Mouse (Mus musculus) MEL (cell line): Measurements from ENCODE around the gene Mindy1. TPM values are rescaled to one million over a fixed set of nuclear protein-coding genes. Genes with fewer than 3 reads are reported as not detected.
A peak's percentile ranks its signal among the peaks of the same experiment; 100 is the strongest.

Source experiments
- DNase-seq: peaks from one replicate; pipeline ENCODE4 v3.0.0; 2011; ENCODE audit warnings: low read depth, low spot score
- H3K27ac ChIP-seq: 2 replicates; pipeline ENCODE4 v1.5.1; 2012; ENCODE audit warnings: low read depth, mild to moderate bottlenecking, control low read depth, low read length, moderate library complexity; ENCODE audit not compliant: control insufficient read depth
- H3K27me3 ChIP-seq, 2 experiments: fragments of 150-350 bp in 1 of 2; sonication (generic) in 1 of 2; 2 replicates each; pipeline ENCODE4 v1.6.1; 2012; ENCODE audit warnings: low read length in 2 of 2, mild to moderate bottlenecking in 2 of 2, improper control_type of control experiment in 1 of 2, moderate library complexity in 1 of 2; ENCODE audit not compliant: insufficient read depth in 2 of 2, control insufficient read depth in 1 of 2
- H3K36me3 ChIP-seq, 2 experiments: 2 replicates each; pipeline ENCODE4 v1.6.1; 2012 to 2014; ENCODE audit warnings: low read length in 2 of 2, improper control_type of control experiment in 1 of 2, inconsistent platforms in 1 of 2, mild to moderate bottlenecking in 1 of 2; ENCODE audit not compliant: insufficient read depth in 2 of 2, control insufficient read depth in 1 of 2
- H3K4me1 ChIP-seq, 2 experiments: fragments of 150-350 bp in 1 of 2; sonication (generic) in 1 of 2; 2 replicates each; pipeline ENCODE4 v1.6.1; 2012; ENCODE audit warnings: low read length in 2 of 2, improper control_type of control experiment in 1 of 2, mild to moderate bottlenecking in 1 of 2; ENCODE audit not compliant: insufficient read depth in 2 of 2, control insufficient read depth in 1 of 2
- H3K4me3 ChIP-seq, 2 experiments: fragments of 150-350 bp in 1 of 2; sonication (generic) in 1 of 2; 2 replicates each; pipeline ENCODE4 v1.5.1; 2012; ENCODE audit warnings: low read depth in 2 of 2, low read length in 2 of 2, mild to moderate bottlenecking in 2 of 2, moderate library complexity in 2 of 2, control low read depth in 1 of 2, improper control_type of control experiment in 1 of 2; ENCODE audit not compliant: control insufficient read depth in 1 of 2, insufficient read depth in 1 of 2
- H3K79me2 ChIP-seq: 2 replicates; pipeline ENCODE4 v1.6.1; 2012; ENCODE audit warnings: mild to moderate bottlenecking, low read length, moderate library complexity; ENCODE audit not compliant: control insufficient read depth, poor library complexity, insufficient read depth
- H3K9ac ChIP-seq: 2 replicates; pipeline ENCODE4 v1.6.1; 2012; ENCODE audit warnings: low read depth, mild to moderate bottlenecking, control low read depth, low read length, moderate library complexity; ENCODE audit not compliant: control insufficient read depth, poor library complexity, severe bottlenecking
- H3K9me3 ChIP-seq: fragments of 150-350 bp; sonication (generic); replicated peaks from 2 replicates; pipeline ENCODE4 v1.6.1; 2012; ENCODE audit warnings: mild to moderate bottlenecking, low read length, improper control_type of control experiment, moderate library complexity; ENCODE audit not compliant: insufficient read depth
- BHLHE40 ChIP-seq: IDR thresholded peaks from 2 replicates; pipeline ENCODE4 v1.6.1; 2012; ENCODE audit warnings: low read depth, mild to moderate bottlenecking, inconsistent platforms, low read length, improper control_type of control experiment, borderline replicate concordance
- CHD1 ChIP-seq: IDR thresholded peaks from 2 replicates; pipeline ENCODE4 v1.6.1; 2012; ENCODE audit warnings: low read depth, mild to moderate bottlenecking, inconsistent platforms, low read length, improper control_type of control experiment
- CHD2 ChIP-seq: IDR thresholded peaks from 2 replicates; pipeline ENCODE4 v1.6.1; 2011; ENCODE audit warnings: low read length, improper control_type of control experiment
- CTCF ChIP-seq, 3 experiments: IDR thresholded peaks in 2 of 3; conservative IDR thresholded peaks in 1 of 3; 2 replicates each; pipeline ENCODE4 v1.5.1; 2011 to 2012; ENCODE audit warnings: low read length in 3 of 3, low read depth in 2 of 3, mild to moderate bottlenecking in 2 of 3, improper control_type of control experiment in 1 of 3, inconsistent platforms in 1 of 3, mixed read lengths in 1 of 3, moderate library complexity in 1 of 3; ENCODE audit not compliant: control insufficient read depth in 1 of 3, insufficient read depth in 1 of 3, poor library complexity in 1 of 3, severe bottlenecking in 1 of 3
- E2F4 ChIP-seq: IDR thresholded peaks from 2 replicates; pipeline ENCODE4 v1.6.1; 2011; ENCODE audit warnings: low read depth, low read length, improper control_type of control experiment, borderline replicate concordance
- ELF1 ChIP-seq: IDR thresholded peaks from 2 replicates; pipeline ENCODE4 v1.6.1; 2014; ENCODE audit warnings: low read depth, mild to moderate bottlenecking, inconsistent platforms, low read length, improper control_type of control experiment, moderate library complexity
- EP300 ChIP-seq, 2 experiments: IDR thresholded peaks; 2 replicates each; pipeline ENCODE4 v1.6.1; 2011; ENCODE audit warnings: improper control_type of control experiment in 2 of 2, low read length in 2 of 2, low read depth in 1 of 2, mild to moderate bottlenecking in 1 of 2
- ETS1 ChIP-seq: IDR thresholded peaks from 2 replicates; pipeline ENCODE4 v1.6.1; 2012; ENCODE audit warnings: low read depth, mild to moderate bottlenecking, inconsistent platforms, low read length, improper control_type of control experiment, moderate library complexity
- GABPA ChIP-seq: IDR thresholded peaks from 2 replicates; pipeline ENCODE4 v1.6.1; 2012; ENCODE audit warnings: low read depth, mild to moderate bottlenecking, inconsistent platforms, low read length, improper control_type of control experiment, moderate library complexity
- GATA1 ChIP-seq: IDR thresholded peaks from 2 replicates; pipeline ENCODE4 v1.6.1; 2011; ENCODE audit warnings: low read depth, low read length, improper control_type of control experiment
- HCFC1 ChIP-seq: IDR thresholded peaks from 2 replicates; pipeline ENCODE4 v1.6.1; 2012; ENCODE audit warnings: low read depth, mild to moderate bottlenecking, inconsistent platforms, low read length, improper control_type of control experiment, moderate library complexity
- JUND ChIP-seq: IDR thresholded peaks from 2 replicates; pipeline ENCODE4 v1.6.1; 2011; ENCODE audit warnings: low read depth, mild to moderate bottlenecking, improper control_type of control experiment, low read length
- KAT2A ChIP-seq: conservative IDR thresholded peaks from 2 replicates; pipeline ENCODE4 v1.6.1; 2012; ENCODE audit warnings: low read depth, low read length, improper control_type of control experiment, inconsistent platforms
- MAFK ChIP-seq: IDR thresholded peaks from 2 replicates; pipeline ENCODE4 v1.6.1; 2011; ENCODE audit warnings: low read depth, mild to moderate bottlenecking, low read length, improper control_type of control experiment, borderline replicate concordance
- MAX ChIP-seq: IDR thresholded peaks from 2 replicates; pipeline ENCODE4 v1.6.1; 2011; ENCODE audit warnings: low read length, improper control_type of control experiment
- MAZ ChIP-seq: IDR thresholded peaks from 2 replicates; pipeline ENCODE4 v1.6.1; 2012; ENCODE audit warnings: low read depth, mild to moderate bottlenecking, inconsistent platforms, low read length, improper control_type of control experiment
- MEF2A ChIP-seq: IDR thresholded peaks from 2 replicates; pipeline ENCODE4 v1.6.1; 2014; ENCODE audit warnings: low read depth, mild to moderate bottlenecking, inconsistent platforms, low read length, improper control_type of control experiment; ENCODE audit not compliant: poor library complexity, insufficient replicate concordance, severe bottlenecking; ENCODE audit errors: extremely low read depth
- MXI1 ChIP-seq: IDR thresholded peaks from 2 replicates; pipeline ENCODE4 v1.6.1; 2011; ENCODE audit warnings: mild to moderate bottlenecking, low read depth, low read length, improper control_type of control experiment
- MYC ChIP-seq: IDR thresholded peaks from 2 replicates; pipeline ENCODE4 v1.6.1; 2011; ENCODE audit warnings: low read depth, mild to moderate bottlenecking, low read length, improper control_type of control experiment, moderate library complexity
- NELFE ChIP-seq: IDR thresholded peaks from 2 replicates; pipeline ENCODE4 v1.6.1; 2011; ENCODE audit warnings: low read depth, low read length, improper control_type of control experiment
- NRF1 ChIP-seq: IDR thresholded peaks from 2 replicates; pipeline ENCODE4 v1.6.1; 2014; ENCODE audit warnings: low read depth, mild to moderate bottlenecking, inconsistent platforms, low read length, improper control_type of control experiment, moderate library complexity; ENCODE audit not compliant: poor library complexity, insufficient read depth, severe bottlenecking
- POLR2A ChIP-seq, 2 experiments: IDR thresholded peaks; 2 replicates each; pipeline ENCODE4 v1.6.1; 2011 to 2012; ENCODE audit warnings: low read length in 2 of 2, mild to moderate bottlenecking in 2 of 2, control low read depth in 1 of 2, improper control_type of control experiment in 1 of 2, low read depth in 1 of 2, moderate library complexity in 1 of 2; ENCODE audit not compliant: control insufficient read depth in 1 of 2, insufficient read depth in 1 of 2, poor library complexity in 1 of 2
- POLR2AphosphoS2 ChIP-seq: IDR thresholded peaks from 2 replicates; pipeline ENCODE4 v1.6.1; 2011; ENCODE audit warnings: low read length, improper control_type of control experiment
- POLR2AphosphoS5 ChIP-seq: IDR thresholded peaks from 2 replicates; pipeline ENCODE4 v1.6.1; 2012; ENCODE audit warnings: low read depth, borderline replicate concordance, mild to moderate bottlenecking, inconsistent platforms, low read length, moderate library complexity, mixed read lengths
- RAD21 ChIP-seq: IDR thresholded peaks from 2 replicates; pipeline ENCODE4 v1.6.1; 2011; ENCODE audit warnings: mild to moderate bottlenecking, low read depth, low read length, improper control_type of control experiment
- RCOR1 ChIP-seq: IDR thresholded peaks from 2 replicates; pipeline ENCODE4 v1.6.1; 2012; ENCODE audit warnings: low read depth, mild to moderate bottlenecking, inconsistent platforms, low read length, improper control_type of control experiment
- SIN3A ChIP-seq: IDR thresholded peaks from 2 replicates; pipeline ENCODE4 v1.6.1; 2012; ENCODE audit warnings: low read length, improper control_type of control experiment, inconsistent platforms
- SMC3 ChIP-seq: IDR thresholded peaks from 2 replicates; pipeline ENCODE4 v1.6.1; 2011; ENCODE audit warnings: low read depth, low read length, improper control_type of control experiment
- TAL1 ChIP-seq: IDR thresholded peaks from 2 replicates; pipeline ENCODE4 v1.6.1; 2012; ENCODE audit warnings: mild to moderate bottlenecking, inconsistent platforms, low read length, moderate library complexity, mixed read lengths
- TBP ChIP-seq: IDR thresholded peaks from 2 replicates; pipeline ENCODE4 v1.8.0; 2011; ENCODE audit warnings: low read depth, low read length, improper control_type of control experiment
- TCF12 ChIP-seq: IDR thresholded peaks from 2 replicates; pipeline ENCODE4 v1.6.1; 2014; ENCODE audit warnings: low read depth, mild to moderate bottlenecking, inconsistent platforms, low read length, improper control_type of control experiment, moderate library complexity
- UBTF ChIP-seq: IDR thresholded peaks from 2 replicates; pipeline ENCODE4 v1.6.1; 2012; ENCODE audit warnings: low read depth, mild to moderate bottlenecking, inconsistent platforms, low read length, improper control_type of control experiment, moderate library complexity, borderline replicate concordance; ENCODE audit not compliant: insufficient read depth
- USF1 ChIP-seq: IDR thresholded peaks from 2 replicates; pipeline ENCODE4 v1.6.1; 2014; ENCODE audit warnings: low read depth, mild to moderate bottlenecking, inconsistent platforms, low read length, improper control_type of control experiment, moderate library complexity
- ZC3H11A ChIP-seq: IDR thresholded peaks from 2 replicates; pipeline ENCODE4 v1.6.1; 2012; ENCODE audit warnings: low read depth, mild to moderate bottlenecking, inconsistent platforms, low read length, improper control_type of control experiment
- ZKSCAN1 ChIP-seq: IDR thresholded peaks from 2 replicates; pipeline ENCODE4 v1.6.1; 2012; ENCODE audit warnings: low read depth, mild to moderate bottlenecking, inconsistent platforms, low read length, improper control_type of control experiment, moderate library complexity
- ZMIZ1 ChIP-seq: IDR thresholded peaks from 2 replicates; pipeline ENCODE4 v1.6.1; 2012; ENCODE audit warnings: low read depth, mild to moderate bottlenecking, inconsistent platforms, low read length, improper control_type of control experiment, moderate library complexity
- ZNF384 ChIP-seq: IDR thresholded peaks from 2 replicates; pipeline ENCODE4 v1.6.1; 2012; ENCODE audit warnings: low read depth, mild to moderate bottlenecking, inconsistent platforms, low read length, improper control_type of control experiment
- polyA plus RNA-seq, 2 experiments: library from polyadenylated mRNA; stranded (reverse) in 1 of 2; unstranded in 1 of 2; fragments of >175 nt in 1 of 2; fragments of >200 nt in 1 of 2; gene quantifications; 2 replicates each; pipeline versions ENCODE4 v1.2.1 to v1.2.4; 2012; ENCODE audit warnings: low replicate concordance in 2 of 2, low read depth in 1 of 2; ENCODE audit not compliant: insufficient read length in 2 of 2, insufficient read depth in 1 of 2, missing spikeins in 1 of 2
- total RNA-seq: library from RNA; depleted of rRNA; stranded (reverse); fragments of 300-350 nt; gene quantifications from 2 replicates; pipeline ENCODE4 v1.2.3, GENCODE M21; 2012

Mindy1 gene
- total and polyA plus RNA-seq, 3 experiments: 203 to 234 TPM; not detected in 1

GRCm38 (mm10) chr3:95263089-95263739 lies 17.9 kb upstream of the Mindy1 start:
- H3K4me1 ChIP-seq: no peaks in the 10 kb centered on the region
- H3K79me2 ChIP-seq: no peaks in the 10 kb centered on the region
- H3K27me3 ChIP-seq: no peaks in the 10 kb centered on the region
- H3K9ac ChIP-seq: no peak overlapping the region
- no peaks in the 10 kb centered on the region for H3K9me3 ChIP-seq
- peaks cover 3 to 24% of the 10 kb centered on the region in 2 experiments; a peak in 3 of 4 replicates for H3K36me3 ChIP-seq
- DNase-seq: peak; percentile 87
- H3K27ac ChIP-seq: no peak overlapping the region
- no peak overlapping the region for H3K4me3 ChIP-seq
- TF ChIP-seq POLR2A (IDR thresholded peaks at IDR 0.05; ENCODE audit: control insufficient read depth in 1 of 2, insufficient read depth in 1 of 2, low read depth in 1 of 2, low read length in 2 of 2, poor library complexity in 1 of 2) (no peak), TBP (no peak), GABPA (no peak), ZNF384 (peak; percentile 53), ELF1 (no peak), GATA1 (no peak), TAL1 (no peak), MAFK (no peak), ZKSCAN1 (no peak), E2F4 (no peak), CTCF (IDR thresholded peaks at IDR 0.05 in 2 of 3, conservative IDR thresholded peaks at IDR 0.05 in 1 of 3; ENCODE audit: control insufficient read depth in 1 of 3, insufficient read depth in 1 of 3, low read depth in 2 of 3, low read length in 3 of 3, poor library complexity in 1 of 3, severe bottlenecking in 1 of 3) (peak in 2 of 3 experiments; percentile 97 to 98), MEF2A (no peak), CHD2 (no peak), ETS1 (no peak), BHLHE40 (peak; percentile 80), POLR2AphosphoS5 (no peak), KAT2A (no peak), MXI1 (0 out of 2 replicates have a peak, but pooled peaks have one; percentile 35), POLR2AphosphoS2 (no peak), JUND (no peak), SMC3 (peak; percentile 97), SIN3A (no peak), MAZ (no peak), NELFE (no peak), USF1 (peak; percentile 25; the same call in 1 of the 2 replicates), HCFC1 (no peak), UBTF (no peak), CHD1 (no peak), ZMIZ1 (no peak), RCOR1 (no peak), TCF12 (no peak), EP300 (IDR thresholded peaks at IDR 0.05; ENCODE audit: low read depth in 1 of 2, low read length in 2 of 2) (0 out of 4 replicates have a peak, but pooled peaks of 1 of the 2 experiments have one; percentile 25), MYC (0 out of 2 replicates have a peak, but pooled peaks have one; percentile 54), NRF1 (no peak), MAX (no peak), RAD21 (no peak; the same call in none of the 2 replicates), ZC3H11A (peak; percentile 97)
